Mouse (Mus musculus): ENCODE data around the gene Trim47. TPM values are rescaled to one million over a fixed set of nuclear protein-coding genes. Genes with fewer than 3 reads are reported as not detected.

Trim47 gene
- total RNA-seq, 2 experiments from 2014 or later = 5.2 to 8.0 TPM

GRCm38 (mm10) chr11:116111611-116112203 lies 15.3 kb downstream of the Trim47 start:
- intact Hi-C loops (cut with DNase I) = no loop called here
- TF ChIP-seq CTCF (IDR thresholded peaks at IDR 0.05) = no peak; the same call in none of the 2 replicates
- H3K27ac ChIP-seq = no peak overlapping the region
- no peak overlapping the region for H3K4me3 ChIP-seq
- DNase-seq (ENCODE audit: extremely low spot score in 1 of 2, low spot score in 2 of 2) = no peak

- intact Hi-C loops (cut with DNase I) = no loop called here
- DNase-seq (ENCODE audit: extremely low spot score in 1 of 2, low spot score in 2 of 2) = no peak
- TF ChIP-seq CTCF (IDR thresholded peaks at IDR 0.05) = peak; percentile 33
- no peak overlapping the region for H3K27ac ChIP-seq
- no peak overlapping the region for H3K4me3 ChIP-seq
Observed at GRCm38 (mm10) chr11:116111067-116111466, 15.9 kb downstream of the Trim47 start.

- H3K4me3 ChIP-seq = peak overlapping the region; percentile 47
- intact Hi-C loops (cut with DNase I) = no loop called here
- no peak for TF ChIP-seq CTCF (IDR thresholded peaks at IDR 0.05)
- peak overlapping the region; percentile 50 for H3K27ac ChIP-seq
- no peak for DNase-seq (ENCODE audit: extremely low spot score in 1 of 2, low spot score in 2 of 2)
Observed at GRCm38 (mm10) chr11:116110540-116110939, 16.5 kb downstream of the Trim47 start.

GRCm38 (mm10) chr11:116110131-116110530 lies 16.9 kb downstream of the Trim47 start:
- H3K27ac ChIP-seq = peak overlapping the region; percentile 73
- peak overlapping the region; percentile 47 for H3K4me3 ChIP-seq
- intact Hi-C loops (cut with DNase I) = no loop called here
- no peak for TF ChIP-seq CTCF (IDR thresholded peaks at IDR 0.05)
- DNase-seq (ENCODE audit: extremely low spot score in 1 of 2, low spot score in 2 of 2) = no peak

- no peak for TF ChIP-seq CTCF (IDR thresholded peaks at IDR 0.05)
- Histone ChIP-seq H3K4me3 (peak overlapping the region; percentile 47), H3K27ac (peak overlapping the region; percentile 73)
- DNase-seq (ENCODE audit: extremely low spot score in 1 of 2, low spot score in 2 of 2) = no peak
- intact Hi-C loops (cut with DNase I) = no loop called here
Observed at GRCm38 (mm10) chr11:116109441-116110081, 17.4 kb downstream of the Trim47 start.

GRCm38 (mm10) chr11:116108464-116109137 lies 18.4 kb downstream of the Trim47 start:
- DNase-seq (ENCODE audit: extremely low spot score in 1 of 2, low spot score in 2 of 2) = peak in 1 of 2 experiments; percentile 49
- intact Hi-C loops (cut with DNase I) = no loop called here
- Histone ChIP-seq H3K4me3 (peak overlapping the region; percentile 47), H3K27ac (peak overlapping the region; percentile 50; the same call in 1 of the 2 replicates)
- TF ChIP-seq CTCF (IDR thresholded peaks at IDR 0.05) = no peak

GRCm38 (mm10) chr11:116107777-116108285 lies 19.2 kb downstream of the Trim47 start:
- no peak for TF ChIP-seq CTCF (IDR thresholded peaks at IDR 0.05)
- intact Hi-C loops (cut with DNase I) = no loop called here
- no peak for DNase-seq (ENCODE audit: extremely low spot score in 1 of 2, low spot score in 2 of 2)
- Histone ChIP-seq H3K4me3 (no peak overlapping the region), H3K27ac (peak overlapping the region; percentile 25; the same call in 1 of the 2 replicates)

GRCm38 (mm10) chr11:116106963-116107776 lies 19.8 kb downstream of the Trim47 start:
- Histone ChIP-seq H3K4me3 (no peak overlapping the region), H3K27ac (no peak overlapping the region)
- intact Hi-C loops (cut with DNase I) = no loop called here
- DNase-seq (ENCODE audit: extremely low spot score in 1 of 2, low spot score in 2 of 2) = no peak
- peak; percentile 11 for TF ChIP-seq CTCF (IDR thresholded peaks at IDR 0.05)

- DNase-seq (ENCODE audit: extremely low spot score in 1 of 2, low spot score in 2 of 2) = no peak
- H3K27ac ChIP-seq = no peak overlapping the region
- H3K4me3 ChIP-seq = no peak overlapping the region
- intact Hi-C loops (cut with DNase I) = no loop called here
- TF ChIP-seq CTCF (IDR thresholded peaks at IDR 0.05) = no peak
Observed at GRCm38 (mm10) chr11:116106154-116106962, 20.7 kb downstream of the Trim47 start.

- intact Hi-C loops (cut with DNase I) = no loop called here
- no peak for DNase-seq (ENCODE audit: extremely low spot score in 1 of 2, low spot score in 2 of 2)
- no peak for TF ChIP-seq CTCF (IDR thresholded peaks at IDR 0.05)
Observed at GRCm38 (mm10) chr11:116105065-116105464, 21.9 kb downstream of the Trim47 start.

More at GRCm38 (mm10) chr11:116105065-116105464, 21.9 kb downstream of the Trim47 start:
- no peak overlapping the region for H3K27ac ChIP-seq
- H3K4me3 ChIP-seq = no peak overlapping the region
